Mouse (Mus musculus) midbrain, embryonic 15.5 days (tissue): ENCODE measurements around the gene Med11. TPM values are rescaled to one million over a fixed set of nuclear protein-coding genes. Genes with fewer than 3 reads are reported as not detected.
"Not testable (repeated sequence)": the region's sequence is repeated elsewhere in the genome, so short reads cannot be mapped to it uniquely, and the experiment has no call there.

Source experiments
- ATAC-seq: fragments of 200-750 bp; cut with Nextera tagmentation; replicated peaks from 2 replicates; pipeline ENCODE4 v1.8.0; 2017; ENCODE audit warnings: moderate TSS enrichment
- H3K27ac ChIP-seq: fragments of 300-500 bp; sonication (generic); 2 replicates; pipeline ENCODE4 v1.5.1; 2015; ENCODE audit warnings: mild to moderate bottlenecking, inconsistent platforms
- H3K27me3 ChIP-seq: fragments of 300-500 bp; sonication (generic); replicated peaks from 2 replicates; pipeline ENCODE4 v1.6.1; 2015; ENCODE audit warnings: inconsistent platforms
- H3K36me3 ChIP-seq: fragments of 300-500 bp; sonication (generic); replicated peaks from 2 replicates; pipeline ENCODE4 v1.6.1; 2015; ENCODE audit warnings: inconsistent platforms
- H3K4me1 ChIP-seq: fragments of 300-500 bp; sonication (generic); 2 replicates; pipeline ENCODE4 v1.6.1; 2015; ENCODE audit warnings: inconsistent platforms
- H3K4me2 ChIP-seq: fragments of 300-500 bp; sonication (generic); 2 replicates; pipeline ENCODE4 v1.6.1; 2015; ENCODE audit warnings: inconsistent platforms, mild to moderate bottlenecking, moderate library complexity
- H3K4me3 ChIP-seq: fragments of 300-500 bp; sonication (generic); 2 replicates; pipeline ENCODE4 v1.5.1; 2015; ENCODE audit warnings: mild to moderate bottlenecking, inconsistent platforms
- H3K9ac ChIP-seq: fragments of 300-500 bp; sonication (generic); 2 replicates; pipeline ENCODE4 v1.6.1; 2015; ENCODE audit warnings: mild to moderate bottlenecking, inconsistent platforms
- H3K9me3 ChIP-seq: fragments of 300-500 bp; sonication (generic); 2 replicates; pipeline ENCODE4 v1.6.1; 2016; ENCODE audit warnings: inconsistent platforms
- WGBS: fragments of 180-500 bp; shearing (Covaris S2); methylation state at CpG from one replicate; pipeline ENCODE4 v1.1.7; 2015; ENCODE audit warnings: mixed read lengths; 5-methylcytosine and 5-hydroxymethylcytosine counted together
- polyA plus RNA-seq: library from polyadenylated mRNA; unstranded; fragments of >200 nt; fragmentation: Nextera tagmentation; extraction: Ambion mirVana; gene quantifications from 2 replicates; pipeline ENCODE4 v1.2.1, GENCODE M21; 2015

Gene Med11
- polyA plus RNA-seq, result 46.2 and 49.5 TPM in 2 replicates

DNA sequence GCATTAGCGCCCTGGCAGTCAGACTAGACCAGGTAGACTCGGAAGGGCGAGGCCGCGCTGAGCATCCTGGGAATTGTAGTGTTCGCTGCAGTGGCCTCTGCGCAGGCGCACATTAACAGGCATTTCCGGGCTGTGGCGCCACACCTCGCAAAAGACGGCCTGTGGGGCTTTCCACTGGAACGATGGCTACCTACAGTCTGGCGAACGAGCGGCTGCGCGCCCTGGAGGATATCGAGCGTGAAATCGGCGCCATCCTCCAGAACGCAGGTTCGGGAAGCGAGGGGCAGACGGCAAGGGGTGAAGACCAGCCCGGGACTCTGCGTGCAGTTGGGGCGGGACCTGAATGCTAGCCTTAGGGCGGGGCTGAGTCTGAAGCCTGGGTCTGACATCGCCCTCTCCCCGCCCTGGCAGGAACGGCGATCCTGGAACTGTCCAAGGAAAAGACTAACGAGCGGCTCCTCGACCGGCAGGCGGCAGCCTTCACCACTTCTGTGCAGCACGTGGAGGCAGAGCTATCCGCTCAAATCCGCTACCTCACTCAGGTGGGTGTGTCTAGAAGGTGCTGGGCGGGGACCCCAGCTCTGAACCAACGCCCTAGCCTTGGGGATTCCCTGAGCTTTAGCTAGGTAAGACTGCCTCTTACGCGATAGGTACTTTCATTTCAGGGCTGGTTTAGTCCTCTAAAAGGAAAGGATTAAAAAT is at the start of gene Med11:
Med11 (plus strand) TSS at position 123 of the 702 bp plus-strand sequence.
- WGBS, result under 1% methylated on average over 46 of the region's 46 CpGs
- no peaks in the 10 kb centered on the region for H3K27me3 ChIP-seq
- H3K4me3 ChIP-seq, result peak within 1 kb of the TSS; percentile 62
- peak within 1 kb of the TSS; percentile 98 for H3K27ac ChIP-seq
- peaks cover 12% of the 10 kb centered on the region for H3K4me1 ChIP-seq
- no peaks in the 10 kb centered on the region for H3K9me3 ChIP-seq
- ATAC-seq, result peak; percentile 96
- peak within 1 kb of the TSS; percentile 70 for H3K9ac ChIP-seq
- H3K4me2 ChIP-seq, result peak within 1 kb of the TSS; percentile 64
- no peaks in the 10 kb centered on the region for H3K36me3 ChIP-seq

- 82% methylated on average over 2 of the region's 2 CpGs for WGBS
- no peak overlapping the region for H3K27ac ChIP-seq
- H3K27me3 ChIP-seq, result no peaks in the 10 kb centered on the region
- no peak for ATAC-seq
- H3K4me3 ChIP-seq, result no peak overlapping the region
- no peaks in the 10 kb centered on the region for H3K9me3 ChIP-seq
- H3K36me3 ChIP-seq, result peaks cover 24% of the 10 kb centered on the region; the same call in 1 of the 2 replicates
- H3K9ac ChIP-seq, result no peak overlapping the region
- H3K4me1 ChIP-seq, result peaks cover 15% of the 10 kb centered on the region
- no peak overlapping the region for H3K4me2 ChIP-seq
Observed at GRCm38 (mm10) chr11:70403598-70403997, 48.1 kb upstream of the Med11 start.

DNA sequence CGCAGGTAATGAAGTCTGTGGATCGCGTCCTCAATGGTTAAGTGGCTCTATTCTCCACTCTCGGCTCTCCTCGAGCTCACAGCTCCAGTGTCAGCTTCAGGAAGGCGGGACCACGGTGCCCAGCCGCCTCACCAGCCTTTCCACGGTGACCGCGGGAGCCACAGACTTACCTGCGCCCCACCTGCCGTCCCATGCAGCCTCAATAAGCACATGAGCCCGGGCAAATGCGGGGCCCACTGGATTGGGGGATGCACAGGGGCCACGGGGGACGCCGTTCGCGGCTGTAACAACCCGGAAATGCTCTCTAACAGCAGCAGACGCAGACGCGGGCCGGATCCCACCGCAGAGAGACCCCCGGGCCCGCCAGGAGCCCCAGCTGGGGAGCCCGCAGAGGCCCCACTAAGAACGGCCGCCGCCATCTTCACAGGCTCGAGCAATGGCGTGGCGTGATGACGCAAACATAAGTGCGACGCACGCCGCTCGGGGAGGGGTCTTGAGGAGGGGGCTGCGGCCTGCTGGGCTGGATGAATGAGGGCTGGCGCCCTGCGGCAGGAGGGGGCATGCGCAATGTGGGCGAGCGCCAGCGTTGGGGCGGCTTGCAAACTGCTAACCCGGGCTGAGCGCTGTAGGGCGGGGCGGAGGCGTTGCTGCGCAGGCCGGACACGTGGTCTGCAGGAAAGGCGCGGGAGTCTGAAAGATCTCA is 42.0 kb upstream of the Med11 start, which contains the start of gene Pelp1:
Pelp1 (minus strand) TSS at position 438 of the 703 bp plus-strand sequence.
- ATAC-seq, result peak; percentile 98
- Histone ChIP-seq H3K9ac (peak within 1 kb of the TSS; percentile 97), H3K4me1 (peaks cover 29% of the 10 kb centered on the region), H3K4me2 (peak within 1 kb of the TSS; percentile 83), H3K9me3 (no peaks in the 10 kb centered on the region), H3K27ac (peak within 1 kb of the TSS; percentile 82), H3K36me3 (no peaks in the 10 kb centered on the region), H3K4me3 (peak within 1 kb of the TSS; percentile 91), H3K27me3 (no peaks in the 10 kb centered on the region; the same call in 1 of the 2 replicates)
- under 1% methylated on average over 59 of the region's 59 CpGs for WGBS

- ATAC-seq, result peak; percentile 21
- 63% methylated on average over 6 of the region's 6 CpGs for WGBS
- peak overlapping the region; percentile 91 for H3K4me3 ChIP-seq
Observed at GRCm38 (mm10) chr11:70410297-70410643, 41.4 kb upstream of the Med11 start.

GRCm38 (mm10) chr11:70412591-70412990 is 39.1 kb upstream of the Med11 start:
- Histone ChIP-seq H3K27me3 (no peaks in the 10 kb centered on the region; the same call in 1 of the 2 replicates), H3K36me3 (no peaks in the 10 kb centered on the region), H3K4me2 (no peak overlapping the region), H3K4me1 (peaks cover 24% of the 10 kb centered on the region), H3K9me3 (no peaks in the 10 kb centered on the region), H3K27ac (no peak overlapping the region), H3K9ac (no peak overlapping the region), H3K4me3 (no peak overlapping the region)
- 74% methylated on average over 5 of the region's 5 CpGs for WGBS
- no peak for ATAC-seq

More at GRCm38 (mm10) chr11:70410297-70410643, 41.4 kb upstream of the Med11 start:
- Histone ChIP-seq H3K36me3 (no peaks in the 10 kb centered on the region), H3K27me3 (no peaks in the 10 kb centered on the region; the same call in 1 of the 2 replicates), H3K27ac (peak overlapping the region; percentile 82), H3K9ac (peak overlapping the region; percentile 97), H3K4me1 (peaks cover 29% of the 10 kb centered on the region), H3K4me2 (peak overlapping the region; percentile 83), H3K9me3 (no peaks in the 10 kb centered on the region)

GRCm38 (mm10) chr11:70413961-70414360 is 37.8 kb upstream of the Med11 start:
- Histone ChIP-seq H3K4me2 (no peak overlapping the region), H3K4me3 (no peak overlapping the region), H3K36me3 (no peaks in the 10 kb centered on the region), H3K27me3 (no peaks in the 10 kb centered on the region; the same call in 1 of the 2 replicates), H3K9ac (no peak overlapping the region), H3K4me1 (peaks cover 10% of the 10 kb centered on the region), H3K9me3 (no peaks in the 10 kb centered on the region), H3K27ac (no peak overlapping the region)
- WGBS, result 9% methylated on average over 3 of the region's 3 CpGs
- ATAC-seq, result no peak

DNA sequence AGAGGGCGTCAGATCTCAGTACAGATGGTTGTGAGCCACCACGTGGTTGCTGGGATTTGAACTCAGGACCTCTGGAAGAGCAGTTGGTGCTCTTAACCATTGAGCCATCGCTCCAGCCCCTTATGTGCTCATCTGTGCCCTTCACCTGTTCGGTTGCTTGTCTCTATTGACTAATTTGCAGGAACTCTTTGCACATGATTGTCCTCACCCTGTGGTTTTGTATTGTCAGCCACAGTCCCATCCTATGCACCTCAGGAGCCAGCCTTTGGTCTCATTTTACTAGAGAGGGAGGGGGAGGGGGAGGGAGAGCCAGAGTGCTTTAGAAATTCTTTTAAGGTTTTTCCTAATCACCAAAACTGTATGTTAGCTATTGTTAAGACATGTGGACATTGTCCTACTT is 33.5 kb upstream of the Med11 start:
- Histone ChIP-seq H3K27me3 (no peaks in the 10 kb centered on the region), H3K4me1 (no peaks in the 10 kb centered on the region), H3K36me3 (no peaks in the 10 kb centered on the region), H3K9me3 (no peaks in the 10 kb centered on the region), H3K27ac (no peak overlapping the region), H3K4me2 (no peak overlapping the region), H3K9ac (no peak overlapping the region), H3K4me3 (no peak overlapping the region)
- WGBS, result 67% methylated on average over 4 of the region's 4 CpGs
- no peak for ATAC-seq

- H3K9me3 ChIP-seq, result no peaks in the 10 kb centered on the region
- WGBS, result 79% methylated on average over 5 of the region's 5 CpGs
- no peaks in the 10 kb centered on the region for H3K36me3 ChIP-seq
- no peaks in the 10 kb centered on the region for H3K27me3 ChIP-seq
- H3K27ac ChIP-seq, result no peak overlapping the region
- H3K4me3 ChIP-seq, result no peak overlapping the region
- no peak overlapping the region for H3K4me2 ChIP-seq
- H3K4me1 ChIP-seq, result no peaks in the 10 kb centered on the region
- no peak overlapping the region for H3K9ac ChIP-seq
- ATAC-seq, result no peak
Observed at GRCm38 (mm10) chr11:70419486-70419885, 32.2 kb upstream of the Med11 start.

DNA sequence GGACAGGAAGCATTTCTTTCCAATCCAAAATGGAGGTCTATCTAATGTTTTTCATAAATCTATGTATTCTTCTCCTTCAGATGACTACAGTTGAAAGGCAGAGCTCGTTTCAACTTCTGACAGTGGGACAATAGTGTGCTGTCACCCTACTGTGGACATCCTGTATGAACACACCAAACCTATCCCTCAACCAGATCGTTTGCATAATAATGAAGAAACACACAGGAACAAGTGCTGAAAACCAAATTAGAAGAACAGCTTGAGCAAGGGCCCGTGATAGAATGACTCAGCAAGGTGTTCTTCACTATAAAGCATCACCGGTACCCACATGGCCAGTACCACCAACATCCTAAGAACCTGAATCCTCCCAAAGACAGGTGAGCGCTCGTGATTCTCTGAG is 25.1 kb upstream of the Med11 start:
- not testable (repeated sequence) for H3K9ac ChIP-seq, H3K36me3 ChIP-seq, H3K27me3 ChIP-seq, ATAC-seq, H3K27ac ChIP-seq, H3K4me2 ChIP-seq, H3K9me3 ChIP-seq, H3K4me3 ChIP-seq
- 67% methylated on average over 6 of the region's 6 CpGs for WGBS
- H3K4me1 ChIP-seq, result peaks cover 11% of the 10 kb centered on the region

GRCm38 (mm10) chr11:70431574-70431973 is 20.1 kb upstream of the Med11 start:
- H3K9ac ChIP-seq, result peak overlapping the region; percentile 17; the same call in 1 of the 2 replicates
- H3K36me3 ChIP-seq, result peaks cover 5% of the 10 kb centered on the region; the same call in 1 of the 2 replicates
- H3K9me3 ChIP-seq, result no peaks in the 10 kb centered on the region
- peak overlapping the region; percentile 89 for H3K4me3 ChIP-seq
- ATAC-seq, result no peak
- H3K4me2 ChIP-seq, result peak overlapping the region; percentile 69
- H3K27ac ChIP-seq, result peak overlapping the region; percentile 94
- H3K4me1 ChIP-seq, result peaks cover 37% of the 10 kb centered on the region
- WGBS, result 27% methylated on average over 5 of the region's 5 CpGs
- no peaks in the 10 kb centered on the region for H3K27me3 ChIP-seq

DNA sequence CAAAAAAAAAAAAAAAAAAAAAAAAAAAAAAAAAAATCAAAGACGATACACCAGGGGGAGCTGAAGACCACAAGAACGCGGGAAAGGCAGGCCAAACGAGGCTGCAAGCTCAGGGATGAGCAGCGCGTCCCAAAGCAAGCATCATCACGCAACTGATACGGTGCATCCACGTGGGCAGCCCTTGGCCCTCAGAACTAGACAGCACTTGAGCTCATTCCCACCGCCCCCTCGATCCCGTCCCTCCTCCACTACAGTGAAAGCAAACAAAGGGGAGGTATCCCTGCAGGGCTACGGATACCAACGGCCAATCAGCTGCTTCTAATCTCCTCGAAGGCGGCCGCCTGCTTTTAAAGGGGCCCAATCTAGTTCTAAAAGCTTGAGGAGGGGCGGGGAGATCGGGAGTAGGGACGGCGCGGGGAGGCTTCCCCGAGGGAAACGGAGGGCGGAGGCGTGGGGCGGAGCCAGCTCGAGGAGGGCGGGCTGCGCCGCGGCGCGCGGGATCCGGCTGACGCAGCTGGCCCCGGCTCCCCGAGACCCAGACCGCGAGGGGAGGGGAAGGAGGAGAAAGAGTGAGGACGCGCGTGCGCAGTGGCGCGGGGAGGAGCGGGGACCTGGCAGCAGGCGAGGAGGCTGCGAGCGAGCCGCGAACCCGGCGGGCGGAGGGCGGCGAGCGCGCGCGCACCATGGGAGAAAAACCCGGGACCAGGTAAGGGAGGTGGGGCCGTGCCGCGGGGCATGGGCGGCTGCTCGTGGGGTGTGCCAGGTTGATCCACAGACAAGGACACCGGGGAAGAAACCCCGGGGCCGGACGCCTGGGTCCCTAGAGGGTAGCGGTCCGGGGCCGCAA is 19.4 kb upstream of the Med11 start, which contains the start of gene Arrb2:
Arrb2 (plus strand) TSS at position 588 of the 847 bp plus-strand sequence.
- Histone ChIP-seq H3K27ac (peak within 1 kb of the TSS; percentile 94), H3K36me3 (peaks cover 11% of the 10 kb centered on the region; the same call in 1 of the 2 replicates), H3K9ac (peak within 1 kb of the TSS; percentile 85), H3K4me3 (peak within 1 kb of the TSS; percentile 89), H3K4me2 (peak within 1 kb of the TSS; percentile 69), H3K4me1 (peaks cover 37% of the 10 kb centered on the region), H3K9me3 (no peaks in the 10 kb centered on the region), H3K27me3 (no peaks in the 10 kb centered on the region)
- under 1% methylated on average over 73 of the region's 75 CpGs for WGBS
- peak; percentile 97 for ATAC-seq
